Mouse (Mus musculus): ENCODE results near the gene Kif2c. TPM values are rescaled to one million over a fixed set of nuclear protein-coding genes. Genes with fewer than 3 reads are reported as not detected.

Gene Kif2c
- polyA plus RNA-seq, 1 experiment from 2014 or later: 71.8 TPM

GRCm38 (mm10) chr4:117143023-117143422 is 39.4 kb downstream of the Kif2c start:
- no peaks in the 10 kb centered on the region for H3K9me3 ChIP-seq (ENCODE audit: low read length)
- peaks cover 5% of the 10 kb centered on the region; the same call in 1 of the 2 replicates for H3K4me1 ChIP-seq (ENCODE audit: insufficient read depth, low read length)
- 32% methylated on average over 7 of the region's 7 CpGs for WGBS
- H3K27me3 ChIP-seq (ENCODE audit: insufficient read depth, low read length): no peaks in the 10 kb centered on the region
- no peak overlapping the region for H3K4me3 ChIP-seq (ENCODE audit: low read length)
- H3K4me2 ChIP-seq (replicated peaks; ENCODE audit: low read depth, low read length): no peak overlapping the region
- no peak for ATAC-seq (ENCODE audit: low FRiP score, low TSS enrichment)
- H3K27ac ChIP-seq (ENCODE audit: low read length): no peak overlapping the region
- H3K9ac ChIP-seq (replicated peaks; ENCODE audit: low read length): 0 out of 2 replicates have a peak overlapping the region, but pooled peaks have one; percentile 18
- no peaks in the 10 kb centered on the region for H3K36me3 ChIP-seq (ENCODE audit: insufficient read depth, low read length)

- no peak for ATAC-seq (ENCODE audit: low FRiP score, low TSS enrichment)
- peaks cover 5% of the 10 kb centered on the region; the same call in 1 of the 2 replicates for H3K4me1 ChIP-seq (ENCODE audit: insufficient read depth, low read length)
- no peak overlapping the region for H3K9ac ChIP-seq (replicated peaks; ENCODE audit: low read length)
- H3K9me3 ChIP-seq (ENCODE audit: low read length): no peaks in the 10 kb centered on the region
- no peak overlapping the region for H3K27ac ChIP-seq (ENCODE audit: low read length)
- no peaks in the 10 kb centered on the region for H3K36me3 ChIP-seq (ENCODE audit: insufficient read depth, low read length)
- H3K4me2 ChIP-seq (replicated peaks; ENCODE audit: low read depth, low read length): no peak overlapping the region
- H3K4me3 ChIP-seq (ENCODE audit: low read length): no peak overlapping the region
- WGBS: 34% methylated on average over 4 of the region's 4 CpGs
- H3K27me3 ChIP-seq (ENCODE audit: insufficient read depth, low read length): no peaks in the 10 kb centered on the region
These were observed 41.8 kb downstream of the Kif2c start for GRCm38 (mm10) chr4:117140613-117141012.

GRCm38 (mm10) chr4:117139217-117139612 is 43.2 kb downstream of the Kif2c start:
- peaks cover 6% of the 10 kb centered on the region for H3K4me1 ChIP-seq (ENCODE audit: insufficient read depth, low read length)
- no peaks in the 10 kb centered on the region for H3K36me3 ChIP-seq (ENCODE audit: insufficient read depth, low read length)
- no peak overlapping the region for H3K4me3 ChIP-seq (ENCODE audit: low read length)
- H3K9me3 ChIP-seq (ENCODE audit: low read length): no peaks in the 10 kb centered on the region
- ATAC-seq (ENCODE audit: low FRiP score, low TSS enrichment): no peak
- no peak overlapping the region for H3K4me2 ChIP-seq (replicated peaks; ENCODE audit: low read depth, low read length)
- WGBS: 2% methylated on average over 2 of the region's 2 CpGs
- H3K27me3 ChIP-seq (ENCODE audit: insufficient read depth, low read length): no peaks in the 10 kb centered on the region
- no peak overlapping the region for H3K9ac ChIP-seq (replicated peaks; ENCODE audit: low read length)
- no peak overlapping the region for H3K27ac ChIP-seq (ENCODE audit: low read length)

- Histone ChIP-seq H3K27me3 (ENCODE audit: insufficient read depth, low read length) (no peaks in the 10 kb centered on the region), H3K4me3 (ENCODE audit: low read length) (no peak overlapping the region), H3K27ac (ENCODE audit: low read length) (no peak overlapping the region), H3K36me3 (ENCODE audit: insufficient read depth, low read length) (no peaks in the 10 kb centered on the region), H3K4me2 (replicated peaks; ENCODE audit: low read depth, low read length) (no peak overlapping the region), H3K4me1 (ENCODE audit: insufficient read depth, low read length) (peaks cover 8% of the 10 kb centered on the region), H3K9ac (replicated peaks; ENCODE audit: low read length) (no peak overlapping the region), H3K9me3 (ENCODE audit: low read length) (no peaks in the 10 kb centered on the region)
- WGBS: 56% methylated on average over 15 of the region's 17 CpGs
- ATAC-seq (ENCODE audit: low FRiP score, low TSS enrichment): no peak
These were observed 43.9 kb downstream of the Kif2c start for GRCm38 (mm10) chr4:117138295-117139216.

- ATAC-seq (ENCODE audit: low FRiP score, low TSS enrichment): 0 out of 2 replicates have a peak, but pooled peaks have one; percentile 19
- WGBS: 38% methylated on average over 8 of the region's 8 CpGs
- no peaks in the 10 kb centered on the region for H3K9me3 ChIP-seq (ENCODE audit: low read length)
- no peak overlapping the region for H3K4me3 ChIP-seq (ENCODE audit: low read length)
- H3K4me2 ChIP-seq (replicated peaks; ENCODE audit: low read depth, low read length): no peak overlapping the region
- peaks cover 15% of the 10 kb centered on the region for H3K27me3 ChIP-seq (ENCODE audit: insufficient read depth, low read length)
- H3K27ac ChIP-seq (ENCODE audit: low read length): no peak overlapping the region
- no peak overlapping the region for H3K9ac ChIP-seq (replicated peaks; ENCODE audit: low read length)
- no peaks in the 10 kb centered on the region for H3K36me3 ChIP-seq (ENCODE audit: insufficient read depth, low read length)
- peaks cover 15% of the 10 kb centered on the region for H3K4me1 ChIP-seq (ENCODE audit: insufficient read depth, low read length)
These were observed 46.4 kb downstream of the Kif2c start for GRCm38 (mm10) chr4:117136034-117136433.

- no peak for ATAC-seq (ENCODE audit: low FRiP score, low TSS enrichment)
- Histone ChIP-seq H3K27ac (ENCODE audit: low read length) (no peak overlapping the region), H3K9ac (replicated peaks; ENCODE audit: low read length) (no peak overlapping the region), H3K27me3 (ENCODE audit: insufficient read depth, low read length) (peaks cover 15% of the 10 kb centered on the region), H3K4me3 (ENCODE audit: low read length) (no peak overlapping the region), H3K9me3 (ENCODE audit: low read length) (no peaks in the 10 kb centered on the region), H3K36me3 (ENCODE audit: insufficient read depth, low read length) (no peaks in the 10 kb centered on the region), H3K4me1 (ENCODE audit: insufficient read depth, low read length) (peaks cover 15% of the 10 kb centered on the region), H3K4me2 (replicated peaks; ENCODE audit: low read depth, low read length) (no peak overlapping the region)
- 28% methylated on average over 2 of the region's 2 CpGs for WGBS
These were observed 47.8 kb downstream of the Kif2c start for GRCm38 (mm10) chr4:117134601-117134995.

- WGBS: 1% methylated on average over 40 of the region's 48 CpGs
These were observed 48.4 kb downstream of the Kif2c start, which contains the start of gene Plk3 for GRCm38 (mm10) chr4:117133817-117134600. Plk3 (minus strand) TSS chr4:117133963.

GRCm38 (mm10) chr4:117133366-117133796 is 49.1 kb downstream of the Kif2c start:
- Histone ChIP-seq H3K27me3 (ENCODE audit: insufficient read depth, low read length) (peaks cover 15% of the 10 kb centered on the region), H3K9ac (replicated peaks; ENCODE audit: low read length) (peak overlapping the region; percentile 87), H3K4me2 (replicated peaks; ENCODE audit: low read depth, low read length) (peak overlapping the region; percentile 98), H3K4me1 (ENCODE audit: insufficient read depth, low read length) (peaks cover 15% of the 10 kb centered on the region), H3K4me3 (ENCODE audit: low read length) (peak overlapping the region; percentile 77), H3K36me3 (ENCODE audit: insufficient read depth, low read length) (peaks cover 4% of the 10 kb centered on the region; the same call in 1 of the 2 replicates), H3K27ac (ENCODE audit: low read length) (no peak overlapping the region), H3K9me3 (ENCODE audit: low read length) (no peaks in the 10 kb centered on the region)
- under 1% methylated on average over 42 of the region's 42 CpGs for WGBS
- peak; percentile 10; the same call in 1 of the 2 replicates for ATAC-seq (ENCODE audit: low FRiP score, low TSS enrichment)

More at GRCm38 (mm10) chr4:117133817-117134600, 48.4 kb downstream of the Kif2c start, which contains the start of gene Plk3:
- Histone ChIP-seq H3K27ac (ENCODE audit: low read length) (no peak within 1 kb of the TSS), H3K4me3 (ENCODE audit: low read length) (peak within 1 kb of the TSS; percentile 77), H3K4me2 (replicated peaks; ENCODE audit: low read depth, low read length) (peak within 1 kb of the TSS; percentile 98), H3K27me3 (ENCODE audit: insufficient read depth, low read length) (peaks cover 15% of the 10 kb centered on the region), H3K4me1 (ENCODE audit: insufficient read depth, low read length) (peaks cover 15% of the 10 kb centered on the region), H3K9me3 (ENCODE audit: low read length) (no peaks in the 10 kb centered on the region), H3K36me3 (ENCODE audit: insufficient read depth, low read length) (no peaks in the 10 kb centered on the region), H3K9ac (replicated peaks; ENCODE audit: low read length) (peak within 1 kb of the TSS; percentile 87)
- peak; percentile 93 for ATAC-seq (ENCODE audit: low FRiP score, low TSS enrichment)

GRCm38 (mm10) chr4:117132794-117133143 is 49.7 kb downstream of the Kif2c start:
- Histone ChIP-seq H3K4me3 (ENCODE audit: low read length) (peak overlapping the region; percentile 77), H3K9ac (replicated peaks; ENCODE audit: low read length) (peak overlapping the region; percentile 87)
- ATAC-seq (ENCODE audit: low FRiP score, low TSS enrichment): no peak

More at GRCm38 (mm10) chr4:117132794-117133143, 49.7 kb downstream of the Kif2c start:
- H3K4me1 ChIP-seq (ENCODE audit: insufficient read depth, low read length): peaks cover 15% of the 10 kb centered on the region
- H3K27me3 ChIP-seq (ENCODE audit: insufficient read depth, low read length): peaks cover 15% of the 10 kb centered on the region
- H3K36me3 ChIP-seq (ENCODE audit: insufficient read depth, low read length): peaks cover 9% of the 10 kb centered on the region; the same call in 1 of the 2 replicates
- no peaks in the 10 kb centered on the region for H3K9me3 ChIP-seq (ENCODE audit: low read length)
- WGBS: 27% methylated on average over 11 of the region's 11 CpGs
- H3K4me2 ChIP-seq (replicated peaks; ENCODE audit: low read depth, low read length): peak overlapping the region; percentile 98
- no peak overlapping the region for H3K27ac ChIP-seq (ENCODE audit: low read length)
